Mouse (Mus musculus): ENCODE data around the gene Gm14401.
"Not testable (repeated sequence)": the region's sequence is repeated elsewhere in the genome, so short reads cannot be mapped to it uniquely, and the experiment has no call there.

The Gm14401 gene

GRCm38 (mm10) chr2:177073432-177074423 lies at the start of gene Gm14401:
Gm14401 (plus strand) TSS chr2:177074320.
- DNase-seq (ENCODE audit: low spot score), result not testable (repeated sequence)

- not testable (repeated sequence) for DNase-seq (ENCODE audit: low spot score)
Measured at GRCm38 (mm10) chr2:177072807-177073206, 1.3 kb upstream of the Gm14401 start.

- DNase-seq (ENCODE audit: low spot score), result not testable (repeated sequence)
Measured at GRCm38 (mm10) chr2:177075015-177075414, 895 bp downstream of the Gm14401 start.

- DNase-seq (ENCODE audit: low spot score), result not testable (repeated sequence)
Measured at GRCm38 (mm10) chr2:177079866-177080265, 5.7 kb downstream of the Gm14401 start.

- DNase-seq (ENCODE audit: low spot score), result not testable (repeated sequence)
Measured at GRCm38 (mm10) chr2:177109086-177109485, 35.0 kb downstream of the Gm14401 start.

GRCm38 (mm10) chr2:177129097-177129496 lies 55.0 kb downstream of the Gm14401 start:
- not testable (repeated sequence) for DNase-seq (ENCODE audit: low spot score)

Data from embryo, embryonic 10.5 days (tissue).